11 mouse cellular contexts compared by ENCODE assay signal in genomic region chr6:53589746-53590145, GRCm38 (mm10).
DNase-seq lines count a peak whose midpoint lies in the region; TF ChIP-seq lines count a peak whose summit lies in the region.
"Had no signal": no experiment of that assay in that cellular context is flagged by ENCODE, and none has a peak within 500 bp of the region (broad histone marks: within the 10 kb centered on the region; RNA-seq: fewer than 3 reads in every experiment).

No protein-coding gene starts in this region.

- no peaks in the 10 kb centered on the region for H3K27me3 ChIP-seq in midbrain, embryonic 10.5 days (ENCODE audit: low read depth, poor library complexity, severe bottlenecking)
- no peaks in the 10 kb centered on the region for H3K27me3 ChIP-seq in forebrain, embryonic 10.5 days (ENCODE audit: poor library complexity, severe bottlenecking)
- H3K27me3 ChIP-seq: liver, embryonic 13.5 days had no signal

- peaks cover 45% of the 10 kb centered on the region for H3K4me1 ChIP-seq in bone marrow macrophage, adult 2 months (ENCODE audit: control insufficient read depth, insufficient read depth, low read length)
- H3K4me1 ChIP-seq in midbrain, embryonic 10.5 days: peaks cover 17% of the 10 kb centered on the region
- H3K4me1 ChIP-seq in forebrain, embryonic 10.5 days: peaks cover 22% of the 10 kb centered on the region
- H3K4me1 ChIP-seq: liver, embryonic 13.5 days had no signal

- H3K4me3 ChIP-seq in bone marrow macrophage, adult 2 months (ENCODE audit: insufficient read depth, low read length): peak overlapping the region; percentile 25; the same call in 1 of the 2 replicates
- H3K4me3 ChIP-seq in midbrain, embryonic 10.5 days: no peak overlapping the region
- H3K4me3 ChIP-seq in forebrain, embryonic 10.5 days: no peak overlapping the region
- H3K4me3 ChIP-seq: kidney, embryonic 15.5 days; liver, embryonic 13.5 days had no signal

- no peaks in the 10 kb centered on the region for H3K9me3 ChIP-seq in midbrain, embryonic 10.5 days (replicated peaks)
- no peaks in the 10 kb centered on the region for H3K9me3 ChIP-seq in forebrain, embryonic 10.5 days
- H3K9me3 ChIP-seq: kidney, embryonic 15.5 days; liver, embryonic 13.5 days had no signal

- peak overlapping the region; percentile 68 for H3K27ac ChIP-seq in bone marrow macrophage, adult 2 months (ENCODE audit: insufficient read depth, low read depth, low read length)
- H3K27ac ChIP-seq in midbrain, embryonic 10.5 days (replicated peaks): no peak overlapping the region
- no peak overlapping the region for H3K27ac ChIP-seq in forebrain, embryonic 10.5 days
- H3K27ac ChIP-seq: kidney, embryonic 15.5 days; liver, embryonic 13.5 days had no signal

- no peaks in the 10 kb centered on the region for H3K36me3 ChIP-seq in midbrain, embryonic 10.5 days
- no peaks in the 10 kb centered on the region for H3K36me3 ChIP-seq in forebrain, embryonic 10.5 days (replicated peaks)
- H3K36me3 ChIP-seq: kidney, embryonic 15.5 days; liver, embryonic 13.5 days had no signal

- peak; percentile 41 for DNase-seq in lung, postnatal 25 days (ENCODE audit: low spot score)
- no peak for DNase-seq in lung, postnatal 14 days
- peak; percentile 70 to 73 for DNase-seq in natural killer cell, adult 2 months (ENCODE audit: low spot score in 2 of 2)
- no peak for DNase-seq in midbrain, embryonic 10.5 days (ENCODE audit: low spot score)
- DNase-seq in forebrain, embryonic 10.5 days (ENCODE audit: extremely low spot score, low spot score): no peak
- DNase-seq in right cerebral cortex, postnatal 10 days (ENCODE audit: low spot score in 2 of 2): no peak
- DNase-seq: heart, postnatal 36 days; liver, embryonic 13.5 days; right cerebral cortex, adult 18-20 months had no signal

- 87% methylated on average over 6 of the region's 6 CpGs for WGBS in midbrain, embryonic 10.5 days
- WGBS in forebrain, embryonic 10.5 days: 86% methylated on average over 6 of the region's 6 CpGs

- TF ChIP-seq POLR2A in bone marrow macrophage, adult 2 months (IDR thresholded peaks at IDR 0.05; ENCODE audit: borderline replicate concordance, low read depth, low read length): no peak

- no peak for TF ChIP-seq CTCF in bone marrow macrophage, adult 2 months (IDR thresholded peaks at IDR 0.05; ENCODE audit: low read depth, low read length)

Comparison
In these comparisons a context has a peak if more than half of its experiments do, and no peak if none do; other contexts are left out.
1. DNase-seq: peak in lung, postnatal 25 days (single experiment) and natural killer cell, adult 2 months (2 of 2); none in lung, postnatal 14 days (single experiment), midbrain, embryonic 10.5 days (single experiment), forebrain, embryonic 10.5 days (single experiment) and right cerebral cortex, postnatal 10 days (0 of 2).